Mouse (Mus musculus): Measurements from ENCODE around the gene Dag1. TPM values are rescaled to one million over a fixed set of nuclear protein-coding genes. Genes with fewer than 3 reads are reported as not detected.
"Not testable (repeated sequence)": the region's sequence is repeated elsewhere in the genome, so short reads cannot be mapped to it uniquely, and the experiment has no call there.

The Dag1 gene
- polyA plus RNA-seq, 1 experiment from 2014 or later: 136 TPM

DNA sequence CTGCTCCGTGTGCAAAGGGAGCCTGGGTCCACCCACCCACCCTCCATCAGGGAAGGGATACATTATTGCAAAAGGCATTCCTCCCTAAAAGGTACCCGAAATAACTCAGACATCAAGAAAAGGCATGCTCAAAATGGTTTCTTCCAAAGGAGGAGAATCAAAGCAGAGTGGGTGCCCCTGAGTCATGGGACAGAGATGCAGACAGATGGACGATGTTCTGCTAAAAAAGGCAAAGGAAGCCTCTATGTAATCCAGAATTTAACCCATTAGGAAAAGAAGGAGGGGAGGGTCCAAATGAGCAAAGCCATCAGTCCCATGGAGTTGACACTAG is 58.2 kb downstream of the Dag1 start:
- WGBS: 79% methylated on average over 3 of the region's 3 CpGs
- Histone ChIP-seq H3K36me3 (ENCODE audit: control insufficient read depth, insufficient read depth) (peaks cover 28% of the 10 kb centered on the region), H3K27me3 (ENCODE audit: control insufficient read depth, insufficient read depth, low read length) (no peaks in the 10 kb centered on the region)

DNA sequence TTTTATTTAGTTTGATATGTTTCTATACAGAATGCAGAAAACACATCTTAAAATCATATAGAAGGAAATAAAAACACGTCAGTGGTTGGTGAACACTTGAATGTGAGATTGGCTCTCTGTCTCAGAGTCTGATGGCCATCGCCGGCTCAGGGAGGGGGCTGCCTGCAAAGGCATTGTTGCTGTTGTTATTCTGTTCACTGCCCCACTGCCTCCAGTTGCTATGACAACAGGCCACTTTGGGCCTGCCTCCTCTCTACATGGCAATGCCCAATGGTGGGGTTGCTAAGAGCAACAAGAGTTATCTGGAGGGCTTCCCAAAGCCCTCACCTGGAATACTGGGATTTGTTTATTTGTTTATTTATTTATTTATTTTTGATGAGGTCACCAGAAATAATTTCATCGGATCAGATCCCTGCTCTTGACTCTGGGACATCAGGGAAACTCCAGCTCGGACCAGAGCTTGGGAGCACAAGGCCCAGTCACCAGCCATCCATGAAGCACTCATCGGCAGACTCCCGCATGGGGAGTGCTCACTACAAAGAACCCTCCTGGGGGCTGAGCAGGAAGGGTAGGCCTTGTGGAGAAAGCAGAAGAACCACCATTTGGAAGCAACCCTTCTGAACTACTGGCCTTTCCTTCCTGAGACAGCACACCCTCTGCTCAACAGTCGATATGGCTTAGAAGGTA is 58.7 kb downstream of the Dag1 start:
- H3K27me3 ChIP-seq (ENCODE audit: control insufficient read depth, insufficient read depth, low read length): no peaks in the 10 kb centered on the region
- 83% methylated on average over 8 of the region's 8 CpGs for WGBS
- H3K27ac ChIP-seq (ENCODE audit: low read length): no peak overlapping the region
- H3K36me3 ChIP-seq (ENCODE audit: control insufficient read depth, insufficient read depth): peaks cover 28% of the 10 kb centered on the region
- H3K4me1 ChIP-seq (ENCODE audit: control insufficient read depth, insufficient read depth, low read length): peaks cover 7% of the 10 kb centered on the region
- no peak overlapping the region for H3K9ac ChIP-seq (ENCODE audit: low read length)
- no peak overlapping the region for H3K4me2 ChIP-seq (ENCODE audit: low read depth, low read length)
- no peak overlapping the region for H3K4me3 ChIP-seq (ENCODE audit: low read length)
- no peaks in the 10 kb centered on the region for H3K9me3 ChIP-seq (replicated peaks; ENCODE audit: control insufficient read depth, low read length)
- no peak for ATAC-seq (replicated peaks; ENCODE audit: extremely low read depth, insufficient read depth, low FRiP score)

More for the DNA sequence above, 58.2 kb downstream of the Dag1 start:
- Histone ChIP-seq H3K4me3 (ENCODE audit: low read length) (no peak overlapping the region), H3K4me2 (ENCODE audit: low read depth, low read length) (no peak overlapping the region), H3K9me3 (replicated peaks; ENCODE audit: control insufficient read depth, low read length) (no peaks in the 10 kb centered on the region), H3K4me1 (ENCODE audit: control insufficient read depth, insufficient read depth, low read length) (peaks cover 4% of the 10 kb centered on the region), H3K27ac (ENCODE audit: low read length) (no peak overlapping the region), H3K9ac (ENCODE audit: low read length) (no peak overlapping the region)
- no peak for ATAC-seq (replicated peaks; ENCODE audit: extremely low read depth, insufficient read depth, low FRiP score)

GRCm38 (mm10) chr9:108203015-108203414 is 60.7 kb downstream of the Dag1 start:
- Histone ChIP-seq H3K36me3 (ENCODE audit: control insufficient read depth, insufficient read depth) (peaks cover 15% of the 10 kb centered on the region), H3K4me1 (ENCODE audit: control insufficient read depth, insufficient read depth, low read length) (peaks cover 7% of the 10 kb centered on the region), H3K9ac (ENCODE audit: low read length) (no peak overlapping the region), H3K27me3 (ENCODE audit: control insufficient read depth, insufficient read depth, low read length) (no peaks in the 10 kb centered on the region), H3K4me3 (ENCODE audit: low read length) (no peak overlapping the region), H3K27ac (ENCODE audit: low read length) (no peak overlapping the region), H3K4me2 (ENCODE audit: low read depth, low read length) (peak overlapping the region; percentile 38; the same call in 1 of the 2 replicates), H3K9me3 (replicated peaks; ENCODE audit: control insufficient read depth, low read length) (no peaks in the 10 kb centered on the region)
- ATAC-seq (replicated peaks; ENCODE audit: extremely low read depth, insufficient read depth, low FRiP score): no peak
- 27% methylated on average over 13 of the region's 13 CpGs for WGBS

DNA sequence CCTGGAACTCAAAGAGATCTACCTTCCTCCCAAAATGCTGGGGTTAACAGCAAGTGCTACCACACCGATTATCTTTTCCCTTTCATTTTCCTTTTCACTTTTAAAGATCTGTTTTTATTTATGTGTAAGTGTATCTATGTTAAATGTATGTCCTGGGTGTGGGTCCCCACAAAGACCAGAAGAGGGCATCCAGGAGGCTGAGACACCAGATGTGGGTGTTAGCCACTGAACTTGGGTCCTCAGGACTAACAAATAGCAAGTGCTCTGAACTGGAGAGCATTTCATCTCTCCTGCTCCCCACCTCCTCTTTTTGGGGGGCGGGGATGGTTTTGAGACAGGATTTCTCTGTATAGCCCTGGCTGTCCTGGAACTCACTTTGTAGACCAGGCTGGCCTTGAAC is 61.6 kb downstream of the Dag1 start:
- WGBS: 87% methylated on average over 2 of the region's 2 CpGs
- no peak for ATAC-seq (replicated peaks; ENCODE audit: extremely low read depth, insufficient read depth, low FRiP score)
- H3K4me3 ChIP-seq (ENCODE audit: low read length): no peak overlapping the region
- H3K4me2 ChIP-seq (ENCODE audit: low read depth, low read length): no peak overlapping the region
- no peaks in the 10 kb centered on the region for H3K9me3 ChIP-seq (replicated peaks; ENCODE audit: control insufficient read depth, low read length)
- H3K27ac ChIP-seq (ENCODE audit: low read length): no peak overlapping the region
- H3K9ac ChIP-seq (ENCODE audit: low read length): no peak overlapping the region
- H3K27me3 ChIP-seq (ENCODE audit: control insufficient read depth, insufficient read depth, low read length): no peaks in the 10 kb centered on the region
- peaks cover 9% of the 10 kb centered on the region for H3K4me1 ChIP-seq (ENCODE audit: control insufficient read depth, insufficient read depth, low read length)
- peaks cover 8% of the 10 kb centered on the region for H3K36me3 ChIP-seq (ENCODE audit: control insufficient read depth, insufficient read depth)

DNA sequence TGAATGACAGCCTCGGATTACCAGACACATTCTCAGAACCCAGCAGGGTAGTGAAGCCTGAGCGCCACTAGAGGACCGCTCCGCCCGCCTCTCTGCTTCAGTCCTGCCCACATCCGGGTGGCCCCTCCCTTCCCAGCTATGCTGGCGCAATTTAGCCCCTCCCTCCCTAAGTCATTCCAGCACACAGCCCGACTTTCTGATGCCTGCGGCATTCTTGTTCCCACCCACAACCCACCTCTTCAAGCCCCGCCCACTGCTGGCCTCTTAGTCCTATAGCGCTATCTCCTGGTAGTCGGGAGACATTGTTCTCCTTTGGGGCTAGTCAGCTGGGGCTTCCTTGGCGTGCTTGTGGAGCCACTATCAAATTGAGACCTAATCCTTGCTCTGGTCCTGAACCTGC is 62.6 kb downstream of the Dag1 start:
- peak; percentile 99 for ATAC-seq (replicated peaks; ENCODE audit: extremely low read depth, insufficient read depth, low FRiP score)
- Histone ChIP-seq H3K9ac (ENCODE audit: low read length) (peak overlapping the region; percentile 55), H3K4me3 (ENCODE audit: low read length) (peak overlapping the region; percentile 28)

GRCm38 (mm10) chr9:108198621-108199020 is 65.1 kb downstream of the Dag1 start:
- no peak overlapping the region for H3K4me2 ChIP-seq (ENCODE audit: low read depth, low read length)
- no peak overlapping the region for H3K4me3 ChIP-seq (ENCODE audit: low read length)
- no peaks in the 10 kb centered on the region for H3K36me3 ChIP-seq (ENCODE audit: control insufficient read depth, insufficient read depth)
- H3K9ac ChIP-seq (ENCODE audit: low read length): no peak overlapping the region
- ATAC-seq (replicated peaks; ENCODE audit: extremely low read depth, insufficient read depth, low FRiP score): no peak
- WGBS: 47% methylated on average over 4 of the region's 4 CpGs
- H3K4me1 ChIP-seq (ENCODE audit: control insufficient read depth, insufficient read depth, low read length): peaks cover 11% of the 10 kb centered on the region
- H3K27me3 ChIP-seq (ENCODE audit: control insufficient read depth, insufficient read depth, low read length): no peaks in the 10 kb centered on the region
- no peak overlapping the region for H3K27ac ChIP-seq (ENCODE audit: low read length)
- no peaks in the 10 kb centered on the region for H3K9me3 ChIP-seq (replicated peaks; ENCODE audit: control insufficient read depth, low read length)

More for the DNA sequence above, 62.6 kb downstream of the Dag1 start:
- Histone ChIP-seq H3K36me3 (ENCODE audit: control insufficient read depth, insufficient read depth) (0 out of 2 replicates have a peak, but pooled peaks cover 3% of the 10 kb centered on the region), H3K27ac (ENCODE audit: low read length) (0 out of 2 replicates have a peak overlapping the region, but pooled peaks have one; percentile 26), H3K9me3 (replicated peaks; ENCODE audit: control insufficient read depth, low read length) (no peaks in the 10 kb centered on the region), H3K27me3 (ENCODE audit: control insufficient read depth, insufficient read depth, low read length) (no peaks in the 10 kb centered on the region), H3K4me1 (ENCODE audit: control insufficient read depth, insufficient read depth, low read length) (peaks cover 11% of the 10 kb centered on the region), H3K4me2 (ENCODE audit: low read depth, low read length) (peak overlapping the region; percentile 58)
- WGBS: 1% methylated on average over 13 of the region's 13 CpGs

GRCm38 (mm10) chr9:108196920-108197677 is 66.7 kb downstream of the Dag1 start:
- WGBS: 35% methylated on average over 24 of the region's 24 CpGs
- Histone ChIP-seq H3K9ac (ENCODE audit: low read length) (no peak overlapping the region), H3K36me3 (ENCODE audit: control insufficient read depth, insufficient read depth) (no peaks in the 10 kb centered on the region), H3K4me3 (ENCODE audit: low read length) (peak overlapping the region; percentile 6; the same call in 1 of the 2 replicates), H3K9me3 (replicated peaks; ENCODE audit: control insufficient read depth, low read length) (no peaks in the 10 kb centered on the region), H3K27ac (ENCODE audit: low read length) (no peak overlapping the region), H3K4me1 (ENCODE audit: control insufficient read depth, insufficient read depth, low read length) (peaks cover 11% of the 10 kb centered on the region), H3K4me2 (ENCODE audit: low read depth, low read length) (peak overlapping the region; percentile 37), H3K27me3 (ENCODE audit: control insufficient read depth, insufficient read depth, low read length) (0 out of 2 replicates have a peak, but pooled peaks cover 3% of the 10 kb centered on the region)
- no peak for ATAC-seq (replicated peaks; ENCODE audit: extremely low read depth, insufficient read depth, low FRiP score)

- not testable (repeated sequence) for H3K27ac ChIP-seq (ENCODE audit: low read length); H3K4me3 ChIP-seq (ENCODE audit: low read length); H3K4me2 ChIP-seq (ENCODE audit: low read depth, low read length); H3K36me3 ChIP-seq (ENCODE audit: control insufficient read depth, insufficient read depth); H3K9ac ChIP-seq (ENCODE audit: low read length); H3K27me3 ChIP-seq (ENCODE audit: control insufficient read depth, insufficient read depth, low read length); H3K9me3 ChIP-seq (replicated peaks; ENCODE audit: control insufficient read depth, low read length); ATAC-seq (replicated peaks; ENCODE audit: extremely low read depth, insufficient read depth, low FRiP score)
- H3K4me1 ChIP-seq (ENCODE audit: control insufficient read depth, insufficient read depth, low read length): peaks cover 11% of the 10 kb centered on the region
- 68% methylated on average over 6 of the region's 6 CpGs for WGBS
Observed at GRCm38 (mm10) chr9:108196222-108196621, 67.5 kb downstream of the Dag1 start.
